Mouse (Mus musculus): ENCODE results near the gene Tmem110. TPM values are rescaled to one million over a fixed set of nuclear protein-coding genes. Genes with fewer than 3 reads are reported as not detected.

Tmem110 gene
- polyA plus RNA-seq, 1 experiment from 2014 or later, result 24.2 TPM

DNA sequence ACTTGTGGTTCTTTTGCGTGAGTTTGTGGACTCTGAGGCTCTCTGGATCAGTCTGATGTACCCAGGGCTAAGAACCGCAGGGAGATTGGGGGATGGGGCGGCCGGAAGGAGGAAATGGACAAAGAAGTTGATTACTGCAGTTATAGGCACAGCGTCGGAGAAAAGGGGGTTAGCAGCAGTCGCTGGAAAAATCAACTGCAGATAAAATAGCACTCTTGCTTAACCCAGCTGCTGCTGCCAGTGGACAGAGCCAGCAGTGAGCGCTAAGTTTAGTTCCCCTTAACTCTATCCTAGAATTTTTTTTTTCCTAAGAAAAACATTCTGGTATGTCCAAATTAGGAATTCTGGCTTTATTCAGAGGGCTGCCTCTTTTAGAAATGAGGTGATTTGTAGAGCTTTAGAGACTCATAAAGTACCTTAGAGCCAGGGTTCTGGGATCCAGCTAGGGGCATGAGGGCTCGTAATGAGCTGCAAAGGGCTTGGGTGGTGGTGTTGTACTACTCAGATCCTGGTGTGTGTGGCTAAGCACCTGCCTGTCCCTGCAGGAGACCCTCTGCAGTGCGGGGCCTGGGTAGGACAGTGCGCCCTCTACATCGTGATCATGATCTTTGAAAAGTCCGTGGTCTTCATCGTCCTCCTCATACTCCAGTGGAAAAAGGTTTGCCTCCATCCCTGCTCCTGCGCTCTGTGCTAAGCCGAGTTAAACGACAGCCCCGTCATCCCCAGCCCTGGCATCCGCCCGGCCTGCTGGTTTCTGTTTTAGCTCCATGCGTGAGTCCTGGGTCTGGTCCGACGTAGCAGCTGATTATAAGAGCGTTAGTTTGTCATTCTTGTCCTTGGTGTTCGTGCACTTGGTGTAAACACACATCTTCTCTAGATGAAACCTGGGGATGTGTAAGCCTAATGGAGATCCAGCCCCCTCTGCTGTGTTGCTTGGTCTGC is 45.1 kb downstream of the Tmem110 start:
- no peaks in the 10 kb centered on the region; the same call in 1 of the 2 replicates for H3K36me3 ChIP-seq (ENCODE audit: control insufficient read depth, insufficient read depth, low read length)
- no peak overlapping the region for H3K4me3 ChIP-seq (ENCODE audit: low read depth, low read length)
- ATAC-seq (replicated peaks; ENCODE audit: low FRiP score) (no peak), DNase-seq (ENCODE audit: low spot score) (no peak)
- no peak overlapping the region for H3K27ac ChIP-seq (ENCODE audit: low read depth, low read length)
- no peak overlapping the region for H3K9ac ChIP-seq (ENCODE audit: low read length)
- H3K4me2 ChIP-seq (ENCODE audit: low read depth, low read length, severe bottlenecking), result no peak overlapping the region
- 90% methylated on average over 25 of the region's 25 CpGs for WGBS
- no peaks in the 10 kb centered on the region for H3K4me1 ChIP-seq (replicated peaks; ENCODE audit: control insufficient read depth, insufficient read depth, low read length)
- H3K9me3 ChIP-seq (ENCODE audit: control insufficient read depth, low read length), result no peaks in the 10 kb centered on the region
- H3K27me3 ChIP-seq (ENCODE audit: control insufficient read depth, insufficient read depth, low read length), result no peaks in the 10 kb centered on the region

GRCm38 (mm10) chr14:30874095-30874700 is 48.8 kb downstream of the Tmem110 start:
- Histone ChIP-seq H3K9me3 (ENCODE audit: control insufficient read depth, low read length) (no peaks in the 10 kb centered on the region), H3K36me3 (ENCODE audit: control insufficient read depth, insufficient read depth, low read length) (no peaks in the 10 kb centered on the region; the same call in 1 of the 2 replicates)
- no peak for DNase-seq (ENCODE audit: low spot score)

DNA sequence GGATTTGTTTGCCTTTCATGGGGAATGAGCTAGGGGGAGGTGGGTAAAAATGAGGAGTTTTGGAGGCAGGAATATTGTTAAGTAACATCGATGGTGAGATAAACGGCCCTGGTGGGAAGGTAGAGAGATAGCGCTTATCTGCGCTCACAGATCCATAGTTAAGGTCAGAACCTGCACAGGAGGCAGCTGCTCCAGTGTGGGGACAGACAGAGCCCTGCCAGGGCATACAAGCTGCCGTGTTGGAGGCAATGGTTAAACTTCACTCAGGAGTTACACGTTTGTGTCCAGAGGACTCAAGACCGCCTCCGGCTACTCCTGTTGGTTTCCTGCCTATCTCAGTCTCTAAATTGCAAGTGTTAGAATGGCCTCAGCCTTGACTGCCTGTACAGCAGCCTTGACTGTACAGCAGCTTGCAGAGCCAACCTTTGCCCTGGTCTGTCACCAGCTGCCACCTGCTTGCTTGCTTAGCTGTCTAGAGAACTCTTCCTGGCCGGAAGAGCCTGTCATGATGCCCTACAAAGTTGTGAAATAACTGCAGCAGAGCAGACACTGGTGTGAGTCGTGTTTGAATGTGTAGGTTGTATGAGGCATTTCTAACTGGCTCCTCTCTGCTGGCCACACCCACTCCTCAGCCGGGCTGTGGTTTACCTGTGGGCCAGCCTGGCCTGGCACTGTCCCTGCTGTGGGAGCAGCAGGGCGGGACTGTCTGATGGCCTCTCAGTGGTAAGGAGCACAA is 49.9 kb downstream of the Tmem110 start:
- ATAC-seq (replicated peaks; ENCODE audit: low FRiP score), result no peak
- no peaks in the 10 kb centered on the region for H3K27me3 ChIP-seq (ENCODE audit: control insufficient read depth, insufficient read depth, low read length)
- no peak overlapping the region for H3K4me2 ChIP-seq (ENCODE audit: low read depth, low read length, severe bottlenecking)
- DNase-seq (ENCODE audit: low spot score), result no peak
- no peak overlapping the region for H3K27ac ChIP-seq (ENCODE audit: low read depth, low read length)
- H3K4me3 ChIP-seq (ENCODE audit: low read depth, low read length), result no peak overlapping the region
- WGBS, result 91% methylated on average over 12 of the region's 12 CpGs
- H3K9ac ChIP-seq (ENCODE audit: low read length), result no peak overlapping the region
- H3K9me3 ChIP-seq (ENCODE audit: control insufficient read depth, low read length), result no peaks in the 10 kb centered on the region
- H3K4me1 ChIP-seq (replicated peaks; ENCODE audit: control insufficient read depth, insufficient read depth, low read length), result no peaks in the 10 kb centered on the region
- no peaks in the 10 kb centered on the region; the same call in 1 of the 2 replicates for H3K36me3 ChIP-seq (ENCODE audit: control insufficient read depth, insufficient read depth, low read length)

More at GRCm38 (mm10) chr14:30874095-30874700, 48.8 kb downstream of the Tmem110 start:
- H3K27me3 ChIP-seq (ENCODE audit: control insufficient read depth, insufficient read depth, low read length), result no peaks in the 10 kb centered on the region
- no peak overlapping the region for H3K4me2 ChIP-seq (ENCODE audit: low read depth, low read length, severe bottlenecking)
- no peak for ATAC-seq (replicated peaks; ENCODE audit: low FRiP score)
- H3K4me3 ChIP-seq (ENCODE audit: low read depth, low read length), result no peak overlapping the region
- H3K27ac ChIP-seq (ENCODE audit: low read depth, low read length), result no peak overlapping the region
- H3K4me1 ChIP-seq (replicated peaks; ENCODE audit: control insufficient read depth, insufficient read depth, low read length), result no peaks in the 10 kb centered on the region
- 86% methylated on average over 18 of the region's 18 CpGs for WGBS
- no peak overlapping the region for H3K9ac ChIP-seq (ENCODE audit: low read length)

DNA sequence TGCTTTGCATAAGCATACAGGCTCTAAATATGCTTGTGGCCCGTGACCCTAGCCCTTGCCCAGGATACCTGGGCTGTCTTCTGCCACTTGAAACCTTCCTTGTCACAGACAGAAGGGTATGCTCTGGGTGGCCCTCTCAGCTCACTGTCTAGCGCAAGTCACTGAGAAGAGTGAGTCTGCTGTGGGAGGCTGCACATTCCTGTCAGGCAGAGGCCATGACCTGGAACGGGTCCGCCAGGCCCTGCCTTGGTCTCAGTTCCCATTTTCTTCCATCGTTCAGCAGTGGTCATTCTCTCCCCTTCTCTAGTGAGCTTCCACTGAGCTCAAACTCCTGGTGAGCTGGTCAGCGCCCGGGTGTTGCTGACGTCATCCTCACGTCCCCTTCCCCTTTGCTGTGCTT is 50.6 kb downstream of the Tmem110 start:
- DNase-seq (ENCODE audit: low spot score) (no peak), ATAC-seq (replicated peaks; ENCODE audit: low FRiP score) (no peak)
- Histone ChIP-seq H3K4me1 (replicated peaks; ENCODE audit: control insufficient read depth, insufficient read depth, low read length) (no peaks in the 10 kb centered on the region), H3K9ac (ENCODE audit: low read length) (no peak overlapping the region), H3K4me3 (ENCODE audit: low read depth, low read length) (no peak overlapping the region), H3K27me3 (ENCODE audit: control insufficient read depth, insufficient read depth, low read length) (no peaks in the 10 kb centered on the region), H3K36me3 (ENCODE audit: control insufficient read depth, insufficient read depth, low read length) (no peaks in the 10 kb centered on the region; the same call in 1 of the 2 replicates), H3K4me2 (ENCODE audit: low read depth, low read length, severe bottlenecking) (no peak overlapping the region), H3K9me3 (ENCODE audit: control insufficient read depth, low read length) (no peaks in the 10 kb centered on the region), H3K27ac (ENCODE audit: low read depth, low read length) (no peak overlapping the region)
- 90% methylated on average over 9 of the region's 9 CpGs for WGBS

DNA sequence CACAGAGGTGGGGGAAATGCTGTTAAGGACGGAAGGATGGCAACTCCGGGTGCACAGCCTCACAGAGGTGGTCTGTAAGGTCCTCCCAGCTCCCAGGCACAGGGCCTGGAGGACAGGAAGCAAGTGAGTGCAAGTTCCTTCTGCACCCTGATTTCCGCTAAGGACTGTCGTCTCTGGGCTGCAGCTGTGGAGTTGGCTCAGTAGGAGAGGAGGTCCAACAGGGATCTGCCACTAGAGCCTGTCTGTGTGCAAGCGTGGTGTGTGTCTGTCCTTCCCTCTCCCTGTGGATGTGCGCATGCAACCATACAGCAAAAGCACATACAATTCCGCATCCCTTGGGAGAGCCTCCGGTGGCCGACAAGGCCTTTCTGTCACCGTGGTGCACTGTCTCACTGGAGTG is 51.1 kb downstream of the Tmem110 start:
- WGBS, result 92% methylated on average over 10 of the region's 10 CpGs
- Histone ChIP-seq H3K9me3 (ENCODE audit: control insufficient read depth, low read length) (no peaks in the 10 kb centered on the region), H3K36me3 (ENCODE audit: control insufficient read depth, insufficient read depth, low read length) (no peaks in the 10 kb centered on the region; the same call in 1 of the 2 replicates), H3K27ac (ENCODE audit: low read depth, low read length) (no peak overlapping the region), H3K27me3 (ENCODE audit: control insufficient read depth, insufficient read depth, low read length) (no peaks in the 10 kb centered on the region), H3K4me2 (ENCODE audit: low read depth, low read length, severe bottlenecking) (no peak overlapping the region), H3K9ac (ENCODE audit: low read length) (no peak overlapping the region), H3K4me1 (replicated peaks; ENCODE audit: control insufficient read depth, insufficient read depth, low read length) (no peaks in the 10 kb centered on the region), H3K4me3 (ENCODE audit: low read depth, low read length) (no peak overlapping the region)
- no peak for DNase-seq (ENCODE audit: low spot score)
- ATAC-seq (replicated peaks; ENCODE audit: low FRiP score), result no peak

DNA sequence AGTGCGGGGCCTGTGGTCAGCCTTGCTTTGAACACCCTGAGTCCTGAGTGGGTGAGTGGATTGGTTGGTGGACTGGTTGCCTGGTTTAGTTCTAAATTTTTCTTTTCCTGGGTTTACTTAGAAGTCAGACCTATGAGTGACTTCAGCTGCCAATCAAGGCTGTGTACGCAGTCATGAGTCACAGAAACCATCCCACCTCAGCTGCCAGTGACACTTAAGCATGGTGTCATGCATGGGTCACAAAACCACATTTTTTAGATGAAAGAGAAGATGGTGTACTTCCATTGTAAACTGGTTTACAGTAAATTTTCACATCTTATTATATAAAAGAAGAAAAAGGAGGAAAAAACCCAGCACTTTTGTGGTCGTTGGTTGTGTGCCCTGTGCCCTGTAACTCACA is 52.4 kb downstream of the Tmem110 start:
- no peaks in the 10 kb centered on the region for H3K9me3 ChIP-seq (ENCODE audit: control insufficient read depth, low read length)
- H3K4me3 ChIP-seq (ENCODE audit: low read depth, low read length), result no peak overlapping the region
- WGBS, result 98% methylated on average over 3 of the region's 3 CpGs
- ATAC-seq (replicated peaks; ENCODE audit: low FRiP score) (no peak), DNase-seq (ENCODE audit: low spot score) (no peak)
- H3K4me1 ChIP-seq (replicated peaks; ENCODE audit: control insufficient read depth, insufficient read depth, low read length), result no peaks in the 10 kb centered on the region
- no peaks in the 10 kb centered on the region; the same call in 1 of the 2 replicates for H3K36me3 ChIP-seq (ENCODE audit: control insufficient read depth, insufficient read depth, low read length)
- H3K4me2 ChIP-seq (ENCODE audit: low read depth, low read length, severe bottlenecking), result no peak overlapping the region
- no peak overlapping the region for H3K27ac ChIP-seq (ENCODE audit: low read depth, low read length)
- no peaks in the 10 kb centered on the region for H3K27me3 ChIP-seq (ENCODE audit: control insufficient read depth, insufficient read depth, low read length)
- H3K9ac ChIP-seq (ENCODE audit: low read length), result no peak overlapping the region

DNA sequence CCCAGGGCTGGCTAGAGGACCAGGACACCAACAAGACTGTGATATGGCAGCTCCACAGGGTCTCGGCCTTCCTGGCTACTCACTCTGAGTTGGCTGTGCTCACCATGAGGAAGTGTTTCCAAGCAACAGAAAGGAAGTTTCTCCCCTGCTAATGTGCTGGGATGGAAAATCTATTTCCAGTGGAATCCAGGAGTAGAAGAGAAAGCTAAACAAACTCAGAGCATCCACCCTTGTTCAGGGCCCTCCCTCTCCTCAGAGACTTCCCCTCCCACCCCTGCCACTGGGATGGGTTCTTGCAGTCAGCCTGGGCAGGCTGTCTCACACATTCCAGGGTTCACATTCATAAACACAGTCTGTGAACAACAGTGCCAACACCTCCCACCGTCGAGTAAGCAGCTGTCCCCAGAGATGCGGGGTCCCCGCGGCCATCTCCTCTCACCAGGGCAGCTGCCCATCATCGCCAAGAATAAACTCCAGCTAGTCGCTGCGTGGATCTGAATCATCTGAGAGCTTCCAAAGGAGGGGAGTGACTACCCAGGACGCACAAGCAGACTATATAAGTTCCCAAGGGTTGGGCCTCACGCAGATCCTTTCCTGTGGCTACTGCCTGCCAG is 53.7 kb downstream of the Tmem110 start, which contains the start of gene Mustn1:
Gene Mustn1 (plus strand): TSS at position 243 of the 614 bp plus-strand sequence.
- H3K36me3 ChIP-seq (ENCODE audit: control insufficient read depth, insufficient read depth, low read length), result no peaks in the 10 kb centered on the region; the same call in 1 of the 2 replicates
- H3K27me3 ChIP-seq (ENCODE audit: control insufficient read depth, insufficient read depth, low read length), result no peaks in the 10 kb centered on the region
- H3K4me2 ChIP-seq (ENCODE audit: low read depth, low read length, severe bottlenecking), result no peak within 1 kb of the TSS
- no peak within 1 kb of the TSS for H3K27ac ChIP-seq (ENCODE audit: low read depth, low read length)
- DNase-seq (ENCODE audit: low spot score) (no peak), ATAC-seq (replicated peaks; ENCODE audit: low FRiP score) (no peak)
- 79% methylated on average over 11 of the region's 11 CpGs for WGBS
- H3K4me1 ChIP-seq (replicated peaks; ENCODE audit: control insufficient read depth, insufficient read depth, low read length), result no peaks in the 10 kb centered on the region
- H3K4me3 ChIP-seq (ENCODE audit: low read depth, low read length), result no peak within 1 kb of the TSS
- no peaks in the 10 kb centered on the region for H3K9me3 ChIP-seq (ENCODE audit: control insufficient read depth, low read length)
- H3K9ac ChIP-seq (ENCODE audit: low read length), result no peak within 1 kb of the TSS

- H3K4me2 ChIP-seq (ENCODE audit: low read depth, low read length, severe bottlenecking), result no peak overlapping the region
- H3K9ac ChIP-seq (ENCODE audit: low read length), result no peak overlapping the region
- H3K4me1 ChIP-seq (replicated peaks; ENCODE audit: control insufficient read depth, insufficient read depth, low read length), result no peaks in the 10 kb centered on the region
- no peak overlapping the region for H3K4me3 ChIP-seq (ENCODE audit: low read depth, low read length)
- DNase-seq (ENCODE audit: low spot score) (no peak), ATAC-seq (replicated peaks; ENCODE audit: low FRiP score) (no peak)
- H3K27me3 ChIP-seq (ENCODE audit: control insufficient read depth, insufficient read depth, low read length), result no peaks in the 10 kb centered on the region
- no peaks in the 10 kb centered on the region for H3K9me3 ChIP-seq (ENCODE audit: control insufficient read depth, low read length)
- H3K27ac ChIP-seq (ENCODE audit: low read depth, low read length), result no peak overlapping the region
- H3K36me3 ChIP-seq (ENCODE audit: control insufficient read depth, insufficient read depth, low read length), result no peaks in the 10 kb centered on the region
- 64% methylated on average over 9 of the region's 9 CpGs for WGBS
Observed at GRCm38 (mm10) chr14:30879794-30880193, 54.4 kb downstream of the Tmem110 start.

Data from forebrain, embryonic 11.5 days (tissue).